Mouse (Mus musculus) left cerebral cortex, adult 6 months (tissue): ENCODE data around the gene Ang. TPM values are rescaled to one million over a fixed set of nuclear protein-coding genes. Genes with fewer than 3 reads are reported as not detected.

Experiments used
- long read RNA-seq, 2 experiments: library from polyadenylated mRNA; unstranded; transcript quantifications; one replicate each; pipeline ENCODE4 v2.0.0; 2019 to 2020
- polyA plus RNA-seq: library from polyadenylated mRNA; unstranded; fragments of <200 nt; fragmentation: Nextera tagmentation; gene quantifications from 2 replicates; pipeline ENCODE4 v1.2.3, GENCODE M21; 2021

Ang gene
- polyA plus RNA-seq, result 3.2 and 3.5 TPM in 2 replicates
- long read RNA-seq, experiment 1, result 0 reads
- long read RNA-seq, experiment 2, partial matches to known transcripts, result 1 of 2 reads
- long read RNA-seq, experiment 2, other reads (novel, unspliced or antisense), result 1 of 2 reads

GRCm38 (mm10) chr14:51090921-51091900, at the start of gene Ang, which contains the start of gene Rnase4:
Gene Ang (plus strand): TSS chr14:51091150.
Gene Rnase4 (plus strand): TSS chr14:51091077.

GRCm38 (mm10) chr14:51041769-51042168, 49.2 kb upstream of the Ang start, which contains the start of gene Rnase9:
Gene Rnase9 (minus strand): TSS chr14:51041869.

GRCm38 (mm10) chr14:51050063-51050462, 40.9 kb upstream of the Ang start, which contains the start of gene Rnase11:
Gene Rnase11 (minus strand): TSS chr14:51050163.

GRCm38 (mm10) chr14:51057401-51057831, 33.5 kb upstream of the Ang start, which contains the start of gene Rnase12:
Gene Rnase12 (minus strand): TSS chr14:51057661.

GRCm38 (mm10) chr14:51074335-51074734, 16.6 kb upstream of the Ang start, which contains the start of gene Olfr750:
Gene Olfr750 (minus strand): TSS chr14:51074435.

GRCm38 (mm10) chr14:51113916-51114560, 23.1 kb downstream of the Ang start, which contains the start of gene Eddm3b:
Gene Eddm3b (plus strand): TSS chr14:51114426.

GRCm38 (mm10) chr14:51146685-51147084, 55.7 kb downstream of the Ang start, which contains the start of gene Rnase1:
Gene Rnase1 (minus strand): TSS chr14:51146785.

Other genes with a start within 250 kb of the Ang start
- 1.5 and 2.0 TPM in 2 replicates for gene Tep1, start 220.6 kb upstream of the Ang start, polyA plus RNA-seq
- 0.61 and 0.65 TPM in 2 replicates for gene Klhl33, start 193.6 kb upstream of the Ang start, polyA plus RNA-seq
- gene Osgep, start 166.3 kb upstream of the Ang start, polyA plus RNA-seq, result 58.6 and 80.7 TPM in 2 replicates
- gene Apex1, start 166.2 kb upstream of the Ang start, polyA plus RNA-seq, result 69.3 and 83.9 TPM in 2 replicates
- gene Pip4p1, start 160.3 kb upstream of the Ang start, polyA plus RNA-seq, result 42.9 and 88.9 TPM in 2 replicates
- gene Pnp, start 160.1 kb upstream of the Ang start, polyA plus RNA-seq, result 7.8 and 10.7 TPM in 2 replicates
- not detected in 2 replicates for gene Gm49342, start 146.6 kb upstream of the Ang start, polyA plus RNA-seq
- 1.5 and 2.1 TPM in 2 replicates for gene Pnp2, start 135.2 kb upstream of the Ang start, polyA plus RNA-seq
- gene Rnase10, start 83.4 kb upstream of the Ang start, polyA plus RNA-seq, result 0.09 and 0.13 TPM in 2 replicates
- gene Rnase9, start 49.3 kb upstream of the Ang start, polyA plus RNA-seq, result not detected in 2 replicates
- not detected in 2 replicates for gene Rnase11, start 41.0 kb upstream of the Ang start, polyA plus RNA-seq
- not detected in 2 replicates for gene Rnase12, start 33.5 kb upstream of the Ang start, polyA plus RNA-seq
- not detected in 2 replicates for gene Olfr750, start 16.7 kb upstream of the Ang start, polyA plus RNA-seq
- gene Rnase4, start 73 bp upstream of the Ang start, polyA plus RNA-seq, result 17.0 and 17.2 TPM in 2 replicates
- not detected in 2 replicates for gene Eddm3b, start 23.3 kb downstream of the Ang start, polyA plus RNA-seq
- 0.10 and 0.44 TPM in 2 replicates for gene Rnase6, start 32.8 kb downstream of the Ang start, polyA plus RNA-seq
- gene Rnase1, start 55.6 kb downstream of the Ang start, polyA plus RNA-seq, result 1.2 and 1.7 TPM in 2 replicates
- not detected in 2 replicates for gene Rnase2b, start 71.1 kb downstream of the Ang start, polyA plus RNA-seq
- gene Ang2, start 108.0 kb downstream of the Ang start, polyA plus RNA-seq, result not detected in 2 replicates
- gene Ear14, start 112.2 kb downstream of the Ang start, polyA plus RNA-seq, result not detected in 2 replicates
- not detected in 2 replicates for gene Rnase2a, start 165.0 kb downstream of the Ang start, polyA plus RNA-seq